Mouse (Mus musculus) C2C12 (cell line): ENCODE measurements at regions not wholly inside any gene's neighbourhood (a gene's known extent, or its start where the extent isn't known, plus 50 kb on each side); places are given as distances from the start of the nearest gene placed in this dataset.

ENCODE experiments used
- CEBPB ChIP-seq: IDR thresholded peaks from one replicate; pipeline ENCODE4 v1.6.1; 2011; ENCODE audit warnings: low read depth, mild to moderate bottlenecking, control low read depth, moderate library complexity
- CTCF ChIP-seq: IDR thresholded peaks from one replicate; pipeline ENCODE4 v1.5.1; 2011; ENCODE audit not compliant: control insufficient read depth, insufficient read depth, insufficient read length
- FOSL1 ChIP-seq: IDR thresholded peaks from one replicate; pipeline ENCODE4 v1.8.0; 2011; ENCODE audit warnings: mild to moderate bottlenecking, low read length; ENCODE audit not compliant: poor library complexity, insufficient read depth, severe bottlenecking
- MAX ChIP-seq: IDR thresholded peaks from one replicate; pipeline ENCODE4 v1.6.1; 2011; ENCODE audit warnings: mild to moderate bottlenecking, control low read depth
- MYOD1 ChIP-seq: IDR thresholded peaks from one replicate; pipeline ENCODE4 v1.6.1; 2011; ENCODE audit warnings: low read depth; ENCODE audit not compliant: control insufficient read depth, insufficient read length
- MYOG ChIP-seq: IDR thresholded peaks from one replicate; pipeline ENCODE4 v1.6.1; 2011; ENCODE audit not compliant: control insufficient read depth, insufficient read length; ENCODE audit errors: extremely low read depth
- USF1 ChIP-seq: IDR thresholded peaks from one replicate; pipeline ENCODE4 v1.6.1; 2011; ENCODE audit warnings: low read depth, mild to moderate bottlenecking, control low read depth, moderate library complexity

DNA sequence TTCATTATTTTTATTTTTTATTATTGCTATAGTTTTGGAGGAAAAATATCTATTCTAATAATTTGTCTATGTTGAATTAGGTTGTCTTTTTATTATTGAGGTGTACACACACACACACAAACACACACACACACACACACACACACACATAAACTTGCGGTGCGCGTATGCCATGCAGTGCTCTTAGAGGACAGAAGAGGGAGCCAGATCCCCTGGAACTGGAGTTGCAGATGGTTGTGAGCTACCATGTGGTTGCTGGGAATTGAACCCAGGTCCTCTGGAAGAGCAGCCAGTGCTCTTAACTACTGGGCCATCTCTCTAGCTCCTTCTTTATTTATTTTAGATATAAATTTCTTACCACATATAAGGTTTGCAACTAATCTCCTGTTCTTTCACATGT, 206.0 kb downstream of the Opa1 start:
- TF ChIP-seq USF1 (no peak), CTCF (no peak), MYOG (no peak), MAX (no peak), CEBPB (no peak), FOSL1 (no peak), MYOD1 (no peak)
